Mouse (Mus musculus): ENCODE data around the gene Trpc3. TPM values are rescaled to one million over a fixed set of nuclear protein-coding genes. Genes with fewer than 3 reads are reported as not detected.

Trpc3 gene
- total and polyA plus RNA-seq, 3 experiments = not detected

- Histone ChIP-seq H3K79me2 (ENCODE audit: control insufficient read depth, insufficient read depth, low read length, poor library complexity) (no peaks in the 10 kb centered on the region), H3K36me3 (ENCODE audit: control insufficient read depth in 1 of 2, insufficient read depth in 2 of 2, low read length in 2 of 2) (no peaks in the 10 kb centered on the region), H3K9ac (ENCODE audit: control insufficient read depth, low read depth, low read length, poor library complexity, severe bottlenecking) (no peak overlapping the region), H3K4me3 (ENCODE audit: control insufficient read depth in 1 of 2, insufficient read depth in 1 of 2, low read depth in 2 of 2, low read length in 2 of 2) (no peak overlapping the region), H3K9me3 (replicated peaks; ENCODE audit: insufficient read depth, low read length) (no peaks in the 10 kb centered on the region), H3K27ac (ENCODE audit: control insufficient read depth, low read depth, low read length) (no peak overlapping the region), H3K27me3 (ENCODE audit: control insufficient read depth in 1 of 2, insufficient read depth in 2 of 2, low read length in 2 of 2) (no peaks in the 10 kb centered on the region), H3K4me1 (ENCODE audit: control insufficient read depth in 1 of 2, insufficient read depth in 2 of 2, low read length in 2 of 2) (no peaks in the 10 kb centered on the region)
- TF ChIP-seq CHD2 (IDR thresholded peaks at IDR 0.05; ENCODE audit: low read length) (no peak), EP300 (IDR thresholded peaks at IDR 0.05; ENCODE audit: low read depth in 1 of 2, low read length in 2 of 2) (no peak), BHLHE40 (IDR thresholded peaks at IDR 0.05; ENCODE audit: borderline replicate concordance, low read depth, low read length) (no peak), ZKSCAN1 (IDR thresholded peaks at IDR 0.05; ENCODE audit: low read depth, low read length) (no peak), ZNF384 (IDR thresholded peaks at IDR 0.05; ENCODE audit: low read depth, low read length) (no peak), SIN3A (IDR thresholded peaks at IDR 0.05; ENCODE audit: low read length) (no peak), CHD1 (IDR thresholded peaks at IDR 0.05; ENCODE audit: low read depth, low read length) (no peak), USF2 (IDR thresholded peaks at IDR 0.05; ENCODE audit: borderline replicate concordance in 1 of 2, insufficient read depth in 1 of 2, low read depth in 1 of 2, low read length in 2 of 2) (no peak), ELF1 (IDR thresholded peaks at IDR 0.05; ENCODE audit: low read depth, low read length) (no peak)
- DNase-seq (ENCODE audit: low read depth, low spot score) = no peak
These were observed 45.3 kb downstream of the Trpc3 start for GRCm38 (mm10) chr3:36644554-36645244.

GRCm38 (mm10) chr3:36643354-36643753 is 46.6 kb downstream of the Trpc3 start:
- H3K27me3 ChIP-seq (ENCODE audit: control insufficient read depth in 1 of 2, insufficient read depth in 2 of 2, low read length in 2 of 2) = no peaks in the 10 kb centered on the region
- no peak for TF ChIP-seq EP300 (IDR thresholded peaks at IDR 0.05; ENCODE audit: low read depth in 1 of 2, low read length in 2 of 2)
- TF ChIP-seq USF1 (IDR thresholded peaks at IDR 0.05; ENCODE audit: low read depth, low read length) = no peak
- no peak for TF ChIP-seq SMC3 (IDR thresholded peaks at IDR 0.05; ENCODE audit: low read depth, low read length)
- TF ChIP-seq ZKSCAN1 (IDR thresholded peaks at IDR 0.05; ENCODE audit: low read depth, low read length) = no peak
- no peak for TF ChIP-seq GABPA (IDR thresholded peaks at IDR 0.05; ENCODE audit: low read depth, low read length)
- TF ChIP-seq MAX (IDR thresholded peaks at IDR 0.05; ENCODE audit: low read length) = no peak
- TF ChIP-seq ZMIZ1 (IDR thresholded peaks at IDR 0.05; ENCODE audit: low read depth, low read length) = no peak
- TF ChIP-seq CTCF (IDR thresholded peaks at IDR 0.05 in 2 of 3, conservative IDR thresholded peaks at IDR 0.05 in 1 of 3; ENCODE audit: control insufficient read depth in 1 of 3, insufficient read depth in 1 of 3, low read depth in 2 of 3, low read length in 3 of 3, poor library complexity in 1 of 3, severe bottlenecking in 1 of 3) = no peak

More at GRCm38 (mm10) chr3:36643354-36643753, 46.6 kb downstream of the Trpc3 start:
- H3K4me3 ChIP-seq (ENCODE audit: control insufficient read depth in 1 of 2, insufficient read depth in 1 of 2, low read depth in 2 of 2, low read length in 2 of 2) = no peak overlapping the region
- no peak overlapping the region for H3K9ac ChIP-seq (ENCODE audit: control insufficient read depth, low read depth, low read length, poor library complexity, severe bottlenecking)
- H3K27ac ChIP-seq (ENCODE audit: control insufficient read depth, low read depth, low read length) = no peak overlapping the region
- DNase-seq (ENCODE audit: low read depth, low spot score) = no peak
- no peaks in the 10 kb centered on the region for H3K36me3 ChIP-seq (ENCODE audit: control insufficient read depth in 1 of 2, insufficient read depth in 2 of 2, low read length in 2 of 2)
- H3K4me1 ChIP-seq (ENCODE audit: control insufficient read depth in 1 of 2, insufficient read depth in 2 of 2, low read length in 2 of 2) = no peaks in the 10 kb centered on the region
- no peaks in the 10 kb centered on the region for H3K9me3 ChIP-seq (replicated peaks; ENCODE audit: insufficient read depth, low read length)
- no peaks in the 10 kb centered on the region for H3K79me2 ChIP-seq (ENCODE audit: control insufficient read depth, insufficient read depth, low read length, poor library complexity)

Data from MEL (cell line).